Mouse (Mus musculus) ES-Bruce4 (cell line): ENCODE data around the gene Otud7a.

Experiments used
- CTCF ChIP-seq: IDR thresholded peaks from one replicate; pipeline ENCODE4 v1.8.1; 2011; ENCODE audit warnings: low read depth, low read length
- POLR2A ChIP-seq: IDR thresholded peaks from one replicate; pipeline ENCODE4 v1.8.1; 2011; ENCODE audit warnings: low read length; ENCODE audit not compliant: insufficient read depth

- no peak for TF ChIP-seq CTCF
- no peak for TF ChIP-seq POLR2A
Measured at GRCm38 (mm10) chr7:63466729-63467128, 22.2 kb downstream of the Otud7a start.
